Mouse (Mus musculus) spleen, adult 2 months (tissue): ENCODE results near the gene Cdk15. TPM values are rescaled to one million over a fixed set of nuclear protein-coding genes. Genes with fewer than 3 reads are reported as not detected.

ENCODE experiments used
- DNase-seq, 2 experiments: peaks; one replicate each; pipeline versions ENCODE4 v3.0.0 to v3.0.0-alpha.2; 2012 to 2021; ENCODE audit warnings: low spot score in 2 of 2, low read depth in 1 of 2
- H3K27ac ChIP-seq: fragments of 200-500 bp; 2 replicates; pipeline ENCODE4 v1.5.1; 2012; ENCODE audit warnings: low read length, inconsistent platforms; ENCODE audit not compliant: insufficient read depth
- H3K27me3 ChIP-seq: fragments of 200-500 bp; 2 replicates; pipeline ENCODE4 v1.6.1; 2012; ENCODE audit warnings: mild to moderate bottlenecking, moderate library complexity, low read length, inconsistent platforms; ENCODE audit not compliant: control insufficient read depth, insufficient read depth
- H3K36me3 ChIP-seq: fragments of 200-500 bp; 2 replicates; pipeline ENCODE4 v1.6.1; 2012; ENCODE audit warnings: mild to moderate bottlenecking, low read length, inconsistent platforms; ENCODE audit not compliant: control insufficient read depth, insufficient read depth
- H3K4me1 ChIP-seq: fragments of 200-500 bp; 2 replicates; pipeline ENCODE4 v1.6.1; 2011; ENCODE audit warnings: inconsistent platforms; ENCODE audit not compliant: control insufficient read depth, insufficient read depth, insufficient read length
- H3K4me3 ChIP-seq: fragments of 200-500 bp; 2 replicates; pipeline ENCODE4 v1.5.1; 2011; ENCODE audit warnings: mild to moderate bottlenecking, inconsistent platforms; ENCODE audit not compliant: insufficient read depth, insufficient read length; ENCODE audit errors: extremely low read depth
- CTCF ChIP-seq: fragments of 200-500 bp; IDR thresholded peaks from 2 replicates; pipeline ENCODE4 v1.5.1; 2011; ENCODE audit warnings: mild to moderate bottlenecking, inconsistent platforms; ENCODE audit not compliant: insufficient read depth, insufficient read length, insufficient replicate concordance; ENCODE audit errors: extremely low read depth
- POLR2A ChIP-seq: fragments of 200-500 bp; IDR thresholded peaks from 2 replicates; pipeline ENCODE4 v1.6.1; 2011; ENCODE audit warnings: low read depth, low read length, inconsistent platforms
- WGBS: fragments of 180-500 bp; shearing (Covaris S2); methylation state at CpG from one replicate; pipeline ENCODE4 v1.1.7; 2018; 5-methylcytosine and 5-hydroxymethylcytosine counted together
- polyA plus RNA-seq: library from polyadenylated mRNA; depleted of rRNA; stranded (reverse); fragments of >200 nt; gene quantifications from 2 replicates; pipeline ENCODE4 v1.2.3, GENCODE M21; 2012

Cdk15 gene
- polyA plus RNA-seq, 1 experiment: 0.05 TPM

- H3K27ac ChIP-seq: no peak overlapping the region
- H3K4me1 ChIP-seq: no peaks in the 10 kb centered on the region
- no peaks in the 10 kb centered on the region for H3K27me3 ChIP-seq
- WGBS: 63% methylated on average over 2 of the region's 2 CpGs
- TF ChIP-seq POLR2A (no peak), CTCF (no peak)
- no peak for DNase-seq
- no peaks in the 10 kb centered on the region for H3K36me3 ChIP-seq
- H3K4me3 ChIP-seq: no peak overlapping the region
These were observed 12.9 kb upstream of the Cdk15 start for GRCm38 (mm10) chr1:59243770-59244169.

- WGBS: 11% methylated on average over 9 of the region's 9 CpGs
- Histone ChIP-seq H3K4me1 (no peaks in the 10 kb centered on the region), H3K4me3 (no peak overlapping the region), H3K27ac (no peak overlapping the region), H3K27me3 (no peaks in the 10 kb centered on the region), H3K36me3 (no peaks in the 10 kb centered on the region)
- TF ChIP-seq CTCF (peak; percentile 26; the same call in 1 of the 2 replicates), POLR2A (no peak)
- peak in 1 of 2 experiments; percentile 17 for DNase-seq
These were observed 9.1 kb upstream of the Cdk15 start for GRCm38 (mm10) chr1:59247602-59248001.

- no peak for TF ChIP-seq POLR2A
- TF ChIP-seq CTCF: no peak
- no peaks in the 10 kb centered on the region for H3K27me3 ChIP-seq
- H3K4me3 ChIP-seq: no peak overlapping the region
- WGBS: 26% methylated on average over 4 of the region's 7 CpGs
- DNase-seq: no peak
- no peaks in the 10 kb centered on the region for H3K4me1 ChIP-seq
- no peak overlapping the region for H3K27ac ChIP-seq
- H3K36me3 ChIP-seq: no peaks in the 10 kb centered on the region
These were observed 3.9 kb upstream of the Cdk15 start for GRCm38 (mm10) chr1:59252762-59253161.

GRCm38 (mm10) chr1:59253301-59253909 is 3.3 kb upstream of the Cdk15 start:
- no peaks in the 10 kb centered on the region for H3K4me1 ChIP-seq
- no peaks in the 10 kb centered on the region for H3K36me3 ChIP-seq
- no peak overlapping the region for H3K27ac ChIP-seq
- no peak for TF ChIP-seq CTCF
- no peak for TF ChIP-seq POLR2A
- DNase-seq: no peak
- H3K27me3 ChIP-seq: no peaks in the 10 kb centered on the region
- no peak overlapping the region for H3K4me3 ChIP-seq
- 33% methylated on average over 16 of the region's 18 CpGs for WGBS

GRCm38 (mm10) chr1:59257736-59258135 is 1.0 kb downstream of the Cdk15 start:
- DNase-seq: no peak
- 92% methylated on average over 3 of the region's 3 CpGs for WGBS
- Histone ChIP-seq H3K36me3 (no peaks in the 10 kb centered on the region), H3K27ac (no peak overlapping the region), H3K27me3 (no peaks in the 10 kb centered on the region), H3K4me3 (no peak overlapping the region), H3K4me1 (no peaks in the 10 kb centered on the region)
- TF ChIP-seq CTCF (no peak), POLR2A (no peak)

- TF ChIP-seq POLR2A: no peak
- TF ChIP-seq CTCF: no peak
- WGBS: 56% methylated on average over 8 of the region's 8 CpGs
- H3K27ac ChIP-seq: no peak overlapping the region
- DNase-seq: no peak
- no peaks in the 10 kb centered on the region for H3K27me3 ChIP-seq
- H3K4me1 ChIP-seq: no peaks in the 10 kb centered on the region
- H3K4me3 ChIP-seq: no peak overlapping the region
- H3K36me3 ChIP-seq: no peaks in the 10 kb centered on the region
These were observed 12.2 kb downstream of the Cdk15 start for GRCm38 (mm10) chr1:59268931-59269330.

GRCm38 (mm10) chr1:59269466-59269865 is 12.8 kb downstream of the Cdk15 start:
- TF ChIP-seq POLR2A (no peak), CTCF (no peak)
- Histone ChIP-seq H3K36me3 (no peaks in the 10 kb centered on the region), H3K27ac (no peak overlapping the region), H3K4me1 (no peaks in the 10 kb centered on the region), H3K4me3 (no peak overlapping the region), H3K27me3 (no peaks in the 10 kb centered on the region)
- 89% methylated on average over 6 of the region's 6 CpGs for whole genome bisulfite sequencing
- no peak for DNase-seq
